Mouse (Mus musculus) ES-E14 (cell line): ENCODE results near the gene Urad.

Experiments used
- CHD2 ChIP-seq: IDR thresholded peaks from 2 replicates; pipeline ENCODE4 v1.6.1; 2014; ENCODE audit warnings: mild to moderate bottlenecking, low read depth, low read length, inconsistent platforms
- HCFC1 ChIP-seq: IDR thresholded peaks from 2 replicates; pipeline ENCODE4 v1.6.1; 2012; ENCODE audit warnings: low read length, inconsistent platforms, borderline replicate concordance; ENCODE audit not compliant: insufficient read depth
- MAFK ChIP-seq: IDR thresholded peaks from 2 replicates; pipeline ENCODE4 v1.6.1; 2014; ENCODE audit warnings: mild to moderate bottlenecking, low read depth, low read length, inconsistent platforms; ENCODE audit not compliant: insufficient read depth
- ZC3H11A ChIP-seq: IDR thresholded peaks from 2 replicates; pipeline ENCODE4 v1.6.1; 2012; ENCODE audit warnings: low read depth, mild to moderate bottlenecking, inconsistent platforms, low read length, borderline replicate concordance
- ZNF384 ChIP-seq: IDR thresholded peaks from 2 replicates; pipeline ENCODE4 v1.6.1; 2012; ENCODE audit warnings: low read depth, low read length, inconsistent platforms

GRCm38 (mm10) chr5:147272046-147272807, 50.0 kb downstream of the Urad start:
- TF ChIP-seq CHD2, result no peak
- no peak for TF ChIP-seq ZC3H11A
- no peak for TF ChIP-seq ZNF384
- no peak for TF ChIP-seq HCFC1
- no peak for TF ChIP-seq MAFK
